Mouse (Mus musculus): ENCODE results near the gene Fam84a. TPM values are rescaled to one million over a fixed set of nuclear protein-coding genes. Genes with fewer than 3 reads are reported as not detected.

The Fam84a gene
- polyA plus RNA-seq (2012; rRNA removed), result 25.0 and 28.9 TPM in 2 replicates

DNA sequence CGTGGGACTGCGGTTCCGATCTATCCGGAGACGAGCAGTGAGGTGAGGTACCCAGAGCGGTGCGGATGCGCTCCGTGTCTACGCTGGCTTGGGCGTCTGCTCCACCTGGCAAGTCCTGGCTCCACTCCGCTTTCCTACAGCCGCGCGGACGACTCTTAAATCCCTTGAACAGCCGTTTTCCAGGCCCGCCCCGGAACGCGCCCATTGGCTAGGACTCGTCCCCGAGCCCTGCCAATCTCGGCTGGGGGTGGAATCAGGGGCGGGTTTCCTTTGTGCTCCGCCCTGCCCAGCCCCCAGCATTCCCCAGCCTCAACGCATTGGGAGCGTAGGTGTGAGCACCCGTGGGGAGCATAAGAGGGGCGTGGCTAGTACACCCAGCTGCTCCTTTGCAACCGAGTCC, at the start of gene Fam84a:
Gene Fam84a (minus strand): TSS at position 134 of the 400 bp plus-strand sequence.

Data from central nervous system, embryonic 14 days (tissue).